Mouse (Mus musculus) ovary, postnatal 36 days (tissue): Measurements from ENCODE around the gene Tbxas1.

ENCODE experiments used
- DNase-seq: peaks from one replicate; pipeline ENCODE4 v3.0.0; 2022; ENCODE audit warnings: low spot score, mixed read lengths

The Tbxas1 gene

GRCm38 (mm10) chr6:38875258-38876070 is at the start of gene Tbxas1:
Gene Tbxas1 (plus strand): TSS chr6:38875404.
- peak; percentile 59 for DNase-seq

- no peak for DNase-seq
Observed at GRCm38 (mm10) chr6:38825886-38826285, 49.3 kb upstream of the Tbxas1 start.

DNA sequence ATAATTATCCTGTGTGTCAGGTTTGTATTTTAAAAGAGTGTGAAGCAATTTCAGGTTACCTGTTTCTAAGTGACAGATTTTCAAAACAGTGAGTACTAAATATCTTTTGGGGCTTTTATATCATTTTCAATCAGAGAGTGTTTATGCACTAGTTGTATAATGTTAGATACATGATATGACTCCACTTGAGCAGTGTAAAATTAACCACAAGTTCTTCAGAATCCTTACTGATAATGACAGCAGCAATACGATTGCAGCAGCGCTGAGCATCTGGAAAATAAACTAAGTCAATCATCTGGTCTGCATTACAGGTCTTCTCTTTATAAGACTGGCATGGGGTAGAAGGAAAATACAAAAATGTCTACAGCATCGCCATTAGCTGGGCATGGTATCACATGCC is 48.3 kb upstream of the Tbxas1 start:
- no peak for DNase-seq

DNA sequence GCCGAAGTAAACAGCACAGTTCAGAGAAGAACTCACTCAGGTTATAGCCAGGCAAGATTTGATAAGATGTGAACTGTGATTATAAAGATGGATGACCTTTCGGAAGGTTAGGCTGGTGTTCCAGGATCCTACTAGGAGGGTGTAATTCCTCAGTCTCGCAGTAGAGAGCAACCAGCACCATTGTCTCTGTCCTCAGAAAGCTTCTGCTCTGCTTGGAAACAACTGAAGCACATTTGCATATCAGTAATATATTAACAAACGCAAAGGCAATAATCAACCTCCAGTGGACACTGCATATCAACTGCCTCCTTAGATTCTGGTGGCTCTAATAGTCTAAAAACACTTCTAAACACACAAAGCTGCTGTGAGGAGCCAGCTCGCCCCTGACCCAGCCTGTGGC is 47.8 kb upstream of the Tbxas1 start:
- DNase-seq, result no peak

DNA sequence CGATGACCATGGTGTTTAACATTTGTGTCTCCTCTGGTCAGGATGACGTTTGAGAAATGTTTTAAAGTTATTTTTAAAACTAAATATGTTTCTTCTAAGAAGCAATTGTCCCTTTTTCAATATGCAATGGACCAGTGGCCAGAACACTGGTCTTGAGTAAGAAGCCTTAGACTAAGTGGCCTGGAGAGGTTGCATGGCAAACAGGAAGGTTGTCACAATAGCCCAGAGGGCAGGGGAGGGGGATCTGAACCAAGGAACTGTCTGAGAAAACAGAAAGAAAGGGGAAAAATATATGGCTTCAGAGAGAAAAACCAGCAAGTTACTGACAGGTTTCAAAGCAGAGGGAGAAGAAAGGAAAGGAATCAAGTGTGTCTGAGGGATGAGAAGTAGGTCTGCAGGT is 47.0 kb upstream of the Tbxas1 start:
- no peak for DNase-seq

DNA sequence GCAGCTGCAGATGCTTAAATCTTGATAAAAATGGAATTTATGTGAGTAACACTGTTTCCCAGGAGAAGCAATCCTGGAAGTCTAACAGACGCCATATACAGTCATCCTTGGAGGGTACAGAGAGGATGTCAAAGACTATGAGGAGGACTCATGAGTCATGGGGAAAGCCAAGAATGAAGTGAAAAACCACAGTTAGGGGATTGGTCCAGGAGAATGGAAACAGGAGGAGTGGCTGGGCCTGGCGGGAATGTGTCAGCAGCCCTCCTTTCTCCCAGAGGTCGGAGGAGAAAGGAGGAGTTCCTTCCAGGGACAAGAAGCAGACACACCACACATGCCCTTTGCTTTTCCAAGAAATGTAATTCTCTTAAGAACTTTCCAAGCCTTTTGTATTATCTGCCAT is 45.8 kb upstream of the Tbxas1 start:
- no peak for DNase-seq

DNA sequence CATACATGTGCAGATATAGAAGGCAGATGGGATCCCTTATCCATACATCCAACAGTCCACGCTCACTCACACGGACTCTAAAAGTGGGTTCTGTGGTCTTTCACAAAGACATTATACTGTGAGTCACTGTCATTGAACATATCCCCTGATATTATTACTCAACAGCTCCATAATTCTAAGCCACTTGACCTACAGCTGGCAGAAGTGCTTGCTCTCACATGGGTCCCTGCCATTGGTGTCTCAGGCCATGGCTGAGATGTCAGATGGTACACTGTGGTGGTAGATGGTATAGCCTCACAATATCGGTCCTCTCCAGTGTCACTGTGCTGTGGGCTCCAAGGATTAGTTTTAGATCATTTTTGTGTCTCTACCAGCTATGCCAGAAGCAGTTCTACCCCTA is 41.5 kb upstream of the Tbxas1 start:
- DNase-seq, result no peak

DNA sequence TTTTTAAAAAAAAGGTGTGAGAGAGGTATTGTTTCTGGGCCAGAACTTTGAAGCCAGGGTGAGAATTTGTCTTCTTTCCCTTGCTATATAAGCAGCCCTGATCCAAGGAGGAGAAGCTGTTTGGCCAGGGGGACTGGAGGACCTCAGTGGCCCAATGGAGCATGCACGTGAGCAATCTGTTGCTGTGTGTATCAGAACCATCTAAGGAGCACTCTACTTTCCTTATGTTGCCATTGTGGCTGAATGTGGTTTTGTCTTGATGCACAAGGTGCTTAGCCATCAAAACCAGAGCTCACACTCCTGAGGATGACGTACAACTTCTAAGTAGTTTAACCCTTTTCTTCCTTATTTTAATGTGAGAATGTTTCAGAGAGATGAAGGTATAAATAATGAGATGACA is 40.5 kb upstream of the Tbxas1 start:
- no peak for DNase-seq

- DNase-seq, result no peak
Observed at GRCm38 (mm10) chr6:38835217-38835616, 40.0 kb upstream of the Tbxas1 start.

- no peak for DNase-seq
Observed at GRCm38 (mm10) chr6:38838061-38838460, 37.1 kb upstream of the Tbxas1 start.

- DNase-seq, result no peak
Observed at GRCm38 (mm10) chr6:38839891-38840290, 35.3 kb upstream of the Tbxas1 start.

DNA sequence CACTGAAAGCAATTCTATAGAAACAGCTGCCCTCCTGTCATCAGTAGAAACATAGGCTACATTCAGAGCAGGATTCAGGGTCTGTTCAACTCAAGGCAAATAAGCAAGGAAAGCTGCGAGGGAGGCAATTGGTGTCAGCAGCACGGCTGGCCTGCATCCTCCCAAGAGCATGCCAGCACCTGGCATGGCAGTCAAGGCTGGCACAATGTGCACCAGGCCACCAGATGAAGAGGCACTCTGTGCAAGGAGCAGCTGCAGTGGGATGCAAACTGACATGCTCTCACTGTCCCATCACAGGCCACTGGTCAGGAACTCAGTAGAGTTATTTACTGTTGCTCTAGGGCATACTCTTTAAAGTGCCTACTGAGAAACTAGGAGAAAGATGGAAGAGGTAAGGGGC is 34.8 kb upstream of the Tbxas1 start:
- DNase-seq, result no peak

DNA sequence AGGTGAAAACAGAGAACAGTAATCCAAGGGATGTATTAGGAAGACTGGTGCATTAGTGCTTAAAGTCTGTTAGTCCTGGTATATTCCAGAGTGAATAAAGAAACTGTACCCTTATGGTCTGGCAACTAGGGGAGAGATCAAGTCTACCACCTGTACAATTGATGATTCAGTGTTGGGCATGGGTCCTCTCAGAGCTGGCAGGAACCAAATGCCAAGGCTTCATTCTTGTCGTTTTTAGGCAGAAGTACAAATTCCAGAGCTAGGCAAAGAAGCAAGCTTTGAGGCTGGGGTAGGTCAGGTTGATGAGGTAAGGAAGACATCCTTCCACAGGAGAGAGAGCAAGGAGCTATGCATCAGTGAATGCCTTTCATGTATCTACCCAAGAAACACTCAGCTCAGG is 34.4 kb upstream of the Tbxas1 start:
- no peak for DNase-seq

GRCm38 (mm10) chr6:38841551-38841950 is 33.7 kb upstream of the Tbxas1 start:
- no peak for DNase-seq

DNA sequence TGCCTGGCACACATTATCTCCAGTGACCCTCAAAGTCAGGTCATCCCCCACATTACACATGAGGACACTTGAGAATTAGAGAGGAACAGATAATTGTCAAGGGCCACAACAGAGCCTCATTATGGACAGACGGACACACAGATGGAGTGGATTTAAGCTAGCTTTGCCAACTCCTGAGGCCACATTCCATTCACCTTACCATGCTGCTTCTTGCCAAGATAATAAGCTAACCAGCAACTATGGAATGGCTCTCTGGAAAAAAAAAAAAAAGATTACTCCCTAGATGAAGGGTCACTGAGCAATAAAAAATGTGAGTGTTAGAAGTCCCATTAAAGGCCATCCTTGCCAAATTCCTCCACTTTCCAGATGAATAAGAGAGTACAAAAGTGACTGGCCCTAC is 30.1 kb upstream of the Tbxas1 start:
- DNase-seq, result no peak

- no peak for DNase-seq
Observed at GRCm38 (mm10) chr6:38845876-38846275, 29.3 kb upstream of the Tbxas1 start.

- no peak for DNase-seq
Observed at GRCm38 (mm10) chr6:38846330-38847195, 28.6 kb upstream of the Tbxas1 start.

- no peak for DNase-seq
Observed at GRCm38 (mm10) chr6:38847447-38847846, 27.8 kb upstream of the Tbxas1 start.

DNA sequence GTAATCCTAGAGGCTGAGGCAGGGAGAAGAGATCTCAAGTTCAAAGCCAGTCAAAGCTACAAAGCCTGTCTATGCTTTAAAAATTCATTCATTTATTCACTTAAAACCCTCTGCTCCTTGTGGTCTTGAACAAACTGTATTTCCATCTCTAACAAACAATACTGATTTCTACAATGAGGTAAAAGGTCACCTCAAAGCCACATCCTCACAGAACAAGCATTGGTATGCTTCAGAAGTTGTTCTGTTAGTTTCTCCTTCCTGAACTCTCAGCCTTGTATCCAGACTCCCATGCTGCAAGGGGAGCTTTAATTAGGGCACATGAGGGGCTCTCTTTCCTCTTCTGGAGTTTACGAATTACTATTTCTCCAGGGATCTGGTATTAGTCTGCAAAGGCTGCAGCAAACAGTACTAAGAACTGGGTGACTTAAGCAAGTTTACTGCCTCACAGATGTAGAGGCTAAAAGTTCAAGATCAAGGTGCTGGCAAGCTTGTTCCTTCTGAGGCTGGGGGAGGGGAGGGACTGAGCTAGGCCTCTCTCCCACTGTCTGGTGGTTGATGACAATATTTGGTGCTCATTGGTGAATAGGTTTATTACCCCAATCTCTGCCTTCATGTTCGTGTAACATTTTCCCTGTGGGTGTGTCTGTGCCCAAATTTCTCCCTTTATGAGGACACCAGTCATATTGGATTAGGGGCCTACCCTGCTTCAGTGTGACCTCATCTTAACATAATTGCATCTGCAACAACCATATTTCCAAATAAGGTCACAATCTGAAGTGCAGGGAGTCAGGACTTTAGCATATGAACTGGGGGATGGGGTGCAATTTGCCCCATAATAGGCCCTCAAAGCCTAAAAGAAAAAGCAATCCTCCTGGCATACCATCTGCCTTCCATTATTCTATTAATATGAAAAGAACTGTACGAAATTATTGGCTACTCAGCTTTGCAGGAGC is 27.0 kb upstream of the Tbxas1 start:
- DNase-seq, result peak; percentile 15

DNA sequence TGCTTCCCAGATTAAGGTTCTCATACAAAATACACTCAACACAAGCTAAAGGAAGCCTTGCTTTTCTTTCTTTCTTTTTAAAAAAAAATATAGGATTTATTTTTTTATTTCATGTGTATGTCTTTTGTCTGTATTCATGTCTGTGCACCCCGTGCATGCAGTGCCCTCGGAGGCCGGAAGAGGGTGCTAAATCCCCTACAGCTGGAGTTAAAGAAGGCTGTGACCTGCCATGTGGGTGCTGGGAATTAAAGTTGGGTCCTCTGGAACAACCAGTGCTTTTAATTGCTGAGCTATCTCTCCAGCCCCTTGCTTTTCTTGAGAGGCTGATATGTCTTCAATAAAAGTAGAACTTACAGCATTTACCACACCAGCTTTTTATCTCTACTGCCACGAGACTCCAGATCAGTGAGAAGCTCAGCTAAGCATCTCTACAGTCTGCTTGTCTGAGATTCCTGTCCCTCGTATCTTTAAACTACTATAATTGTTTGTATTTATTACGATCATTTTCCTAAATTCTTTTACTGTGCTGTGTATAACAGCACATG is 24.4 kb upstream of the Tbxas1 start:
- no peak for DNase-seq

DNA sequence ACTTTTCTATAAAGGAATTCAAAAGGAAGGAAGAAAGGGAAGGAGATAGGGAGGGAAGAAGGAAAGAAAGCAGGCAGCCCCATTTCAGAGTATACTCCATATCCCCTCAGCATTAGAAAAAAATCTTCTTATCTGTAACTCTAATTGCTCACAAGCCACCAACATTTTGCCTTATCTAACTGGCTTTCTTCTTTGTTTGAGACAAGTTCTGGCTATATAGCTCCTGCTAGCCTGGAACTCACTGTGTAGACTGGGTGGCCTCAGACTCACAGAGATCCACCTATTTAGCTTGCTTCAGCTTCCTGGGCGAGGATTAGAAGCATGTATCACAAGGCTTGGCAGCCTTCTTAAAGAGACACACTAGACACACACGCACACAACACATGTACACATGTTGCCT is 23.5 kb upstream of the Tbxas1 start:
- DNase-seq, result no peak

DNA sequence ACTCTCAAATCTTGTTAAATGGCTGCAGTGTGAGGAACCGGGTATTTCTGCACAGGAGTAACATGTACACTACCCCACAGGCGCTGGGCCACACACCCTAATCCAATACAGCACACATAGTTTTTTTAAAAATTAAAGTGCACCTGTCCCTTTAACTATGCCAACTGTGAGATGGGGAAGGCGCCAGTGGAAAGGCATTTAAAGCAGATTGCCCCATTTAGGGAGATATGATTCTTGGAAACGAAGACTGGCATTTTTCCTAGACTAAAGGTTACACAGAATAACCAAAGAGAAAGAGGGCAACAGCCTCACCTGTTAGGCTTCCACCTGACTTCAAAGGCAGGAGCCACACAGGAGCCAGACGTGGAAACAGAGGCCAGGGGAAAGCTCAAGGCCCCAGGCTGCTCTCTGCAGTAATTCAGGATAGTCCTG is 21.6 kb upstream of the Tbxas1 start:
- no peak for DNase-seq
